8 mouse cellular contexts compared by ENCODE assay signal in genomic region chr10:79881981-79882380, GRCm38 (mm10). TPM values are rescaled to one million over a fixed set of nuclear protein-coding genes. Genes with fewer than 3 reads are reported as not detected.
A peak's percentile ranks its signal among the peaks of the same experiment; 100 is the strongest.
DNase-seq lines count a peak whose midpoint lies in the region; ATAC-seq and TF ChIP-seq lines count a peak whose summit lies in the region.

No protein-coding gene starts in this region.

- peaks cover 30% of the 10 kb centered on the region; the same call in 1 of the 2 replicates for H3K4me1 ChIP-seq in kidney, embryonic 14.5 days (ENCODE audit: control insufficient read depth, insufficient read depth, low read length)
- H3K4me1 ChIP-seq in kidney, adult 2 months (ENCODE audit: control insufficient read depth, insufficient read depth, low read length): 0 out of 2 replicates have a peak, but pooled peaks cover 3% of the 10 kb centered on the region
- peaks cover 33% of the 10 kb centered on the region for H3K4me1 ChIP-seq in embryonic facial prominence, embryonic 13.5 days
- H3K4me1 ChIP-seq in intestine, embryonic 16.5 days (ENCODE audit: control insufficient read depth, insufficient read depth, low read length): peaks cover 26% of the 10 kb centered on the region
- peaks cover 12% of the 10 kb centered on the region for H3K4me1 ChIP-seq in midbrain, embryonic 13.5 days (replicated peaks)

- no peak for TF ChIP-seq CTCF in kidney, adult 2 months (conservative IDR thresholded peaks at IDR 0.05; ENCODE audit: insufficient read depth, insufficient read length, low read depth, low read length)

- no peak for TF ChIP-seq POLR2A in kidney, adult 2 months (IDR thresholded peaks at IDR 0.05; ENCODE audit: low read depth, low read length)

- no peak overlapping the region for H3K27ac ChIP-seq in kidney, embryonic 14.5 days (ENCODE audit: low read depth, low read length)
- H3K27ac ChIP-seq in kidney, adult 2 months (ENCODE audit: insufficient read depth, low read depth, low read length): no peak overlapping the region
- no peak overlapping the region for H3K27ac ChIP-seq in embryonic facial prominence, embryonic 13.5 days
- no peak overlapping the region for H3K27ac ChIP-seq in intestine, embryonic 16.5 days (ENCODE audit: low read length)
- no peak overlapping the region for H3K27ac ChIP-seq in midbrain, embryonic 13.5 days

- WGBS in kidney, embryonic 14.5 days: 7% methylated on average over 22 of the region's 22 CpGs
- WGBS in kidney, adult 2 months: 29% methylated on average over 22 of the region's 22 CpGs
- 6% methylated on average over 22 of the region's 22 CpGs for WGBS in embryonic facial prominence, embryonic 13.5 days
- WGBS in intestine, embryonic 16.5 days: 7% methylated on average over 22 of the region's 22 CpGs
- WGBS in midbrain, embryonic 13.5 days: 6% methylated on average over 22 of the region's 22 CpGs

- 0 out of 2 replicates have a peak, but pooled peaks have one; percentile 30 for ATAC-seq in kidney, embryonic 14.5 days (ENCODE audit: low FRiP score, low TSS enrichment)
- 0 out of 2 replicates have a peak, but pooled peaks have one; percentile 12 for ATAC-seq in embryonic facial prominence, embryonic 13.5 days (ENCODE audit: insufficient number of reproducible peaks, insufficient read depth, low FRiP score, low TSS enrichment, low read depth)
- peak; percentile 27; the same call in 1 of the 2 replicates for ATAC-seq in intestine, embryonic 16.5 days
- ATAC-seq in midbrain, embryonic 13.5 days: no peak

- H3K9ac ChIP-seq in kidney, embryonic 14.5 days (ENCODE audit: low read depth, low read length): peak overlapping the region; percentile 29; the same call in 1 of the 2 replicates
- peak overlapping the region; percentile 61 for H3K9ac ChIP-seq in embryonic facial prominence, embryonic 13.5 days
- H3K9ac ChIP-seq in intestine, embryonic 16.5 days (ENCODE audit: low read depth, low read length): peak overlapping the region; percentile 49; the same call in 1 of the 2 replicates
- no peak overlapping the region; the same call in 1 of the 2 replicates for H3K9ac ChIP-seq in midbrain, embryonic 13.5 days (replicated peaks)

- peak overlapping the region; percentile 17; the same call in 1 of the 2 replicates for H3K4me3 ChIP-seq in kidney, embryonic 14.5 days (ENCODE audit: low read length)
- no peak overlapping the region for H3K4me3 ChIP-seq in kidney, adult 2 months (ENCODE audit: insufficient read depth, low read depth, low read length)
- H3K4me3 ChIP-seq in embryonic facial prominence, embryonic 13.5 days: peak overlapping the region; percentile 28
- no peak overlapping the region; the same call in 1 of the 2 replicates for H3K4me3 ChIP-seq in intestine, embryonic 16.5 days (ENCODE audit: low read length)
- H3K4me3 ChIP-seq in midbrain, embryonic 13.5 days (replicated peaks): no peak overlapping the region; the same call in 1 of the 2 replicates

- no peak for DNase-seq in kidney, adult 2 months
- DNase-seq in thymus, postnatal 0 days (ENCODE audit: low spot score): no peak
- no peak for DNase-seq in cerebellum, adult 11 months
- DNase-seq in left cerebral cortex, adult 11 months (ENCODE audit: low spot score): no peak

- H3K27me3 ChIP-seq in kidney, embryonic 14.5 days (ENCODE audit: control insufficient read depth, insufficient read depth, low read length): no peaks in the 10 kb centered on the region
- H3K27me3 ChIP-seq in kidney, adult 2 months (replicated peaks; ENCODE audit: control insufficient read depth, insufficient read depth, low read length): no peaks in the 10 kb centered on the region
- peaks cover 12% of the 10 kb centered on the region for H3K27me3 ChIP-seq in embryonic facial prominence, embryonic 13.5 days
- 0 out of 2 replicates have a peak, but pooled peaks cover 3% of the 10 kb centered on the region for H3K27me3 ChIP-seq in intestine, embryonic 16.5 days (replicated peaks; ENCODE audit: control insufficient read depth, insufficient read depth, low read length)
- H3K27me3 ChIP-seq in midbrain, embryonic 13.5 days: peaks cover 40% of the 10 kb centered on the region

- H3K4me2 ChIP-seq in kidney, embryonic 14.5 days (replicated peaks; ENCODE audit: low read depth, low read length): peak overlapping the region; percentile 41
- H3K4me2 ChIP-seq in embryonic facial prominence, embryonic 13.5 days: peak overlapping the region; percentile 57
- peak overlapping the region; percentile 53 for H3K4me2 ChIP-seq in intestine, embryonic 16.5 days (ENCODE audit: low read depth, low read length)
- H3K4me2 ChIP-seq in midbrain, embryonic 13.5 days (replicated peaks): peak overlapping the region; percentile 33

- H3K9me3 ChIP-seq in kidney, embryonic 14.5 days (ENCODE audit: control insufficient read depth, low read length): no peaks in the 10 kb centered on the region
- no peaks in the 10 kb centered on the region for H3K9me3 ChIP-seq in embryonic facial prominence, embryonic 13.5 days
- no peaks in the 10 kb centered on the region for H3K9me3 ChIP-seq in intestine, embryonic 16.5 days (ENCODE audit: control insufficient read depth, low read length)
- H3K9me3 ChIP-seq in midbrain, embryonic 13.5 days: no peaks in the 10 kb centered on the region

- H3K36me3 ChIP-seq in kidney, embryonic 14.5 days (ENCODE audit: control insufficient read depth, insufficient read depth, low read length): no peaks in the 10 kb centered on the region
- no peaks in the 10 kb centered on the region for H3K36me3 ChIP-seq in kidney, adult 2 months (ENCODE audit: control insufficient read depth, insufficient read depth, low read length)
- no peaks in the 10 kb centered on the region for H3K36me3 ChIP-seq in embryonic facial prominence, embryonic 13.5 days
- H3K36me3 ChIP-seq in intestine, embryonic 16.5 days (ENCODE audit: control insufficient read depth, insufficient read depth, low read length): no peaks in the 10 kb centered on the region
- no peaks in the 10 kb centered on the region for H3K36me3 ChIP-seq in midbrain, embryonic 13.5 days

RNA-seq across cellular contexts. Expression of gene Elane, which starts 4.1 kb away (rescaled TPM):
- not detected in 2 replicates for polyA plus RNA-seq in kidney, embryonic 14.5 days (2014; fragmentation: Nextera tagmentation; extraction: Ambion mirVana)
- polyA plus RNA-seq in kidney, adult 2 months (2012; rRNA removed): 0.10 TPM in 1 of 2 replicates, not detected in the other
- 1.9 TPM in 1 of 2 replicates, not detected in the other for polyA plus RNA-seq in embryonic facial prominence, embryonic 13.5 days (2015; fragmentation: Nextera tagmentation; extraction: Ambion mirVana)
- polyA plus RNA-seq in intestine, embryonic 16.5 days (2015; fragmentation: Nextera tagmentation; extraction: Ambion mirVana): 0.42 and 2.4 TPM in 2 replicates
- polyA plus RNA-seq in midbrain, embryonic 13.5 days (2015; fragmentation: Nextera tagmentation; extraction: Ambion mirVana): not detected in 2 replicates
- polyA plus RNA-seq in thymus, postnatal 0 days (2015; fragmentation: Nextera tagmentation; extraction: Ambion mirVana): 0.30 and 0.74 TPM in 2 replicates

RNA-seq across cellular contexts. Expression of gene Plppr3, which starts 7.5 kb away (rescaled TPM):
- polyA plus RNA-seq in kidney, embryonic 14.5 days (2014; fragmentation: Nextera tagmentation; extraction: Ambion mirVana): 58.8 and 59.7 TPM in 2 replicates
- 2.7 and 3.2 TPM in 2 replicates for polyA plus RNA-seq in kidney, adult 2 months (2012; rRNA removed)
- 126 and 138 TPM in 2 replicates for polyA plus RNA-seq in embryonic facial prominence, embryonic 13.5 days (2015; fragmentation: Nextera tagmentation; extraction: Ambion mirVana)
- polyA plus RNA-seq in intestine, embryonic 16.5 days (2015; fragmentation: Nextera tagmentation; extraction: Ambion mirVana): 25.5 and 28.2 TPM in 2 replicates
- 426 and 432 TPM in 2 replicates for polyA plus RNA-seq in midbrain, embryonic 13.5 days (2015; fragmentation: Nextera tagmentation; extraction: Ambion mirVana)
- 3.3 and 3.4 TPM in 2 replicates for polyA plus RNA-seq in thymus, postnatal 0 days (2015; fragmentation: Nextera tagmentation; extraction: Ambion mirVana)

RNA-seq across cellular contexts. Expression of gene Prtn3, which starts 7.7 kb away (rescaled TPM):
- 9.6 and 11.1 TPM in 2 replicates for polyA plus RNA-seq in kidney, embryonic 14.5 days (2014; fragmentation: Nextera tagmentation; extraction: Ambion mirVana)
- 0.67 and 0.99 TPM in 2 replicates for polyA plus RNA-seq in kidney, adult 2 months (2012; rRNA removed)
- polyA plus RNA-seq in embryonic facial prominence, embryonic 13.5 days (2015; fragmentation: Nextera tagmentation; extraction: Ambion mirVana): 7.3 and 8.5 TPM in 2 replicates
- polyA plus RNA-seq in intestine, embryonic 16.5 days (2015; fragmentation: Nextera tagmentation; extraction: Ambion mirVana): 2.7 and 2.8 TPM in 2 replicates
- polyA plus RNA-seq in midbrain, embryonic 13.5 days (2015; fragmentation: Nextera tagmentation; extraction: Ambion mirVana): 14.9 and 16.9 TPM in 2 replicates
- polyA plus RNA-seq in thymus, postnatal 0 days (2015; fragmentation: Nextera tagmentation; extraction: Ambion mirVana): 1.7 TPM in 2 replicates

RNA-seq across cellular contexts. Expression of gene Cfd, which starts 8.7 kb away (rescaled TPM):
- polyA plus RNA-seq in kidney, embryonic 14.5 days (2014; fragmentation: Nextera tagmentation; extraction: Ambion mirVana): not detected in 2 replicates
- polyA plus RNA-seq in kidney, adult 2 months (2012; rRNA removed): 1,335 and 2,389 TPM in 2 replicates
- polyA plus RNA-seq in embryonic facial prominence, embryonic 13.5 days (2015; fragmentation: Nextera tagmentation; extraction: Ambion mirVana): not detected in 2 replicates
- not detected in 2 replicates for polyA plus RNA-seq in intestine, embryonic 16.5 days (2015; fragmentation: Nextera tagmentation; extraction: Ambion mirVana)
- not detected in 2 replicates for polyA plus RNA-seq in midbrain, embryonic 13.5 days (2015; fragmentation: Nextera tagmentation; extraction: Ambion mirVana)
- 4.2 TPM in 1 of 2 replicates, not detected in the other for polyA plus RNA-seq in thymus, postnatal 0 days (2015; fragmentation: Nextera tagmentation; extraction: Ambion mirVana)

RNA-seq across cellular contexts. Expression of gene Med16, which starts 26.7 kb away (rescaled TPM):
- 48.0 and 61.2 TPM in 2 replicates for polyA plus RNA-seq in kidney, embryonic 14.5 days (2014; fragmentation: Nextera tagmentation; extraction: Ambion mirVana)
- 57.1 and 75.4 TPM in 2 replicates for polyA plus RNA-seq in kidney, adult 2 months (2012; rRNA removed)
- polyA plus RNA-seq in embryonic facial prominence, embryonic 13.5 days (2015; fragmentation: Nextera tagmentation; extraction: Ambion mirVana): 47.6 and 49.3 TPM in 2 replicates
- 34.1 and 37.2 TPM in 2 replicates for polyA plus RNA-seq in intestine, embryonic 16.5 days (2015; fragmentation: Nextera tagmentation; extraction: Ambion mirVana)
- polyA plus RNA-seq in midbrain, embryonic 13.5 days (2015; fragmentation: Nextera tagmentation; extraction: Ambion mirVana): 62.9 and 69.1 TPM in 2 replicates
- polyA plus RNA-seq in thymus, postnatal 0 days (2015; fragmentation: Nextera tagmentation; extraction: Ambion mirVana): 32.6 and 39.1 TPM in 2 replicates

Comparison
In these comparisons a context has a peak if more than half of its experiments do, and no peak if none do; other contexts are left out.
1. H3K4me3 ChIP-seq: peak in kidney, embryonic 14.5 days (single experiment) and embryonic facial prominence, embryonic 13.5 days (single experiment); none in kidney, adult 2 months (single experiment), intestine, embryonic 16.5 days (single experiment) and midbrain, embryonic 13.5 days (single experiment).
2. Peak in every context shown above with its lines, with median percentiles within 50 percentile points of each other: H3K4me2 ChIP-seq.